Mouse (Mus musculus) neural tube, embryonic 11.5 days (tissue): ENCODE results near the gene Zfp628. TPM values are rescaled to one million over a fixed set of nuclear protein-coding genes. Genes with fewer than 3 reads are reported as not detected.
"Not testable (repeated sequence)": the region's sequence is repeated elsewhere in the genome, so short reads cannot be mapped to it uniquely, and the experiment has no call there.

Experiments used
- ATAC-seq: fragments of 200-750 bp; cut with Nextera tagmentation; 2 replicates; pipeline ENCODE4 v1.8.0; 2017; ENCODE audit warnings: moderate number of reproducible peaks, mild to moderate bottlenecking, moderate TSS enrichment, moderate library complexity; ENCODE audit not compliant: insufficient read depth, low FRiP score, low TSS enrichment
- DNase-seq: peaks from one replicate; pipeline ENCODE4 v3.0.0-alpha.2; 2015; ENCODE audit warnings: low spot score
- H3K27ac ChIP-seq: fragments of 300-500 bp; sonication (generic); 2 replicates; pipeline ENCODE4 v1.5.1; 2014; ENCODE audit warnings: low read depth, mild to moderate bottlenecking, low read length
- H3K27me3 ChIP-seq: fragments of 300-500 bp; sonication (generic); 2 replicates; pipeline ENCODE4 v1.6.1; 2014; ENCODE audit warnings: mild to moderate bottlenecking, low read length, mixed read lengths; ENCODE audit not compliant: control insufficient read depth, insufficient read depth
- H3K36me3 ChIP-seq: fragments of 300-500 bp; sonication (generic); 2 replicates; pipeline ENCODE4 v1.6.1; 2014; ENCODE audit warnings: mild to moderate bottlenecking, low read length, moderate library complexity, mixed read lengths; ENCODE audit not compliant: control insufficient read depth, insufficient read depth
- H3K4me1 ChIP-seq: fragments of 300-500 bp; sonication (generic); 2 replicates; pipeline ENCODE4 v1.6.1; 2014; ENCODE audit warnings: low read length, mixed read lengths; ENCODE audit not compliant: control insufficient read depth, insufficient read depth
- H3K4me2 ChIP-seq: fragments of 300-500 bp; sonication (generic); 2 replicates; pipeline ENCODE4 v1.6.1; 2014; ENCODE audit warnings: low read depth, mild to moderate bottlenecking, moderate library complexity
- H3K4me3 ChIP-seq: fragments of 300-500 bp; sonication (generic); 2 replicates; pipeline ENCODE4 v1.5.1; 2014; ENCODE audit warnings: low read depth, low read length
- H3K9ac ChIP-seq: fragments of 300-500 bp; sonication (generic); 2 replicates; pipeline ENCODE4 v1.6.1; 2014; ENCODE audit warnings: mild to moderate bottlenecking, low read length
- H3K9me3 ChIP-seq: fragments of 300-500 bp; sonication (generic); 2 replicates; pipeline ENCODE4 v1.6.1; 2016; ENCODE audit warnings: low read length; ENCODE audit not compliant: control insufficient read depth
- WGBS: fragments of 180-500 bp; shearing (Covaris S2); extraction: QIAGEN DNeasy Blood & Tissue Kit; methylation state at CpG from one replicate; pipeline ENCODE4 v1.1.7; 2014; 5-methylcytosine and 5-hydroxymethylcytosine counted together
- polyA plus RNA-seq: library from polyadenylated mRNA; unstranded; fragments of >200 nt; fragmentation: Nextera tagmentation; extraction: Ambion mirVana; gene quantifications from 2 replicates; pipeline ENCODE4 v1.2.1, GENCODE M21; 2014

The Zfp628 gene
- polyA plus RNA-seq: 3.5 and 3.8 TPM in 2 replicates

DNA sequence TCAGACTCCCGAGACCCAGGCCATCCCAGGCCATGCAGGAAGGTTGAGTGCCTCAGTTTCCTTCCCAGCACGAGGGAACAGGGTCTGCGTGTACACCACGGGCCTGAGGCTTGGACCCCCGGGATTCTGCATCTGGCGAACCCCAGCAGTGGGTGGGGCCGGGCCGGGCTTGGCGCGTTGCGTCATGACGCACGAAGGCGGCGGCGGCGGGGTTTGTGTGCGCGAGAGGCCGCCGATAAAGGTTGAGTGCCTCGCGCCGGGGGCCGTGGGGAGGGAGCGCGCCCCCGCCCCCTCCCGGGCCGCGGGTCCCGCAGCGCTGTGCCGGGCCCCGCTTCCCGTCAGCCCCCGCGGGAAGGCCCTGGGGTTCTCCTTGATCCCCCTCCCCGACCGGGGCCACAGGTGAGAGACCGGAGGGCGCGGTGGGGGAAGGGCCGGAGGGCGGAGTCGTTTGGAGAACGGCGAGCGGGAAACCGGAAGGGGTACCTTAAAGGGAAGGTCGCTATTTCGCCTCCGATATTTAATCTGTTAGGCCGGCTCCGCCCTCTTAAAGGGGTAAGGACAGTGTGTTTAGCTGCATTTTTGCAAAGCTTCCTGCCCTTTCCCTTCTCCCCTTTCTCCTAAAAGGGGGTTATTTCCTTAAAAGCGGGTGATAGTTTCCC lies at the start of gene Zfp628:
Gene Zfp628, plus strand, starts transcription at position 211 of the 659 bp plus-strand sequence.
- Histone ChIP-seq H3K4me1 (peaks cover 16% of the 10 kb centered on the region), H3K36me3 (peaks cover 14% of the 10 kb centered on the region), H3K9ac (peak within 1 kb of the TSS; percentile 94), H3K4me2 (peak within 1 kb of the TSS; percentile 62), H3K27me3 (no peaks in the 10 kb centered on the region; the same call in 1 of the 2 replicates), H3K9me3 (no peaks in the 10 kb centered on the region), H3K27ac (peak within 1 kb of the TSS; percentile 96), H3K4me3 (peak within 1 kb of the TSS; percentile 74)
- DNase-seq (peak; percentile 93), ATAC-seq (peak; percentile 87)
- WGBS: under 1% methylated on average over 50 of the region's 56 CpGs

DNA sequence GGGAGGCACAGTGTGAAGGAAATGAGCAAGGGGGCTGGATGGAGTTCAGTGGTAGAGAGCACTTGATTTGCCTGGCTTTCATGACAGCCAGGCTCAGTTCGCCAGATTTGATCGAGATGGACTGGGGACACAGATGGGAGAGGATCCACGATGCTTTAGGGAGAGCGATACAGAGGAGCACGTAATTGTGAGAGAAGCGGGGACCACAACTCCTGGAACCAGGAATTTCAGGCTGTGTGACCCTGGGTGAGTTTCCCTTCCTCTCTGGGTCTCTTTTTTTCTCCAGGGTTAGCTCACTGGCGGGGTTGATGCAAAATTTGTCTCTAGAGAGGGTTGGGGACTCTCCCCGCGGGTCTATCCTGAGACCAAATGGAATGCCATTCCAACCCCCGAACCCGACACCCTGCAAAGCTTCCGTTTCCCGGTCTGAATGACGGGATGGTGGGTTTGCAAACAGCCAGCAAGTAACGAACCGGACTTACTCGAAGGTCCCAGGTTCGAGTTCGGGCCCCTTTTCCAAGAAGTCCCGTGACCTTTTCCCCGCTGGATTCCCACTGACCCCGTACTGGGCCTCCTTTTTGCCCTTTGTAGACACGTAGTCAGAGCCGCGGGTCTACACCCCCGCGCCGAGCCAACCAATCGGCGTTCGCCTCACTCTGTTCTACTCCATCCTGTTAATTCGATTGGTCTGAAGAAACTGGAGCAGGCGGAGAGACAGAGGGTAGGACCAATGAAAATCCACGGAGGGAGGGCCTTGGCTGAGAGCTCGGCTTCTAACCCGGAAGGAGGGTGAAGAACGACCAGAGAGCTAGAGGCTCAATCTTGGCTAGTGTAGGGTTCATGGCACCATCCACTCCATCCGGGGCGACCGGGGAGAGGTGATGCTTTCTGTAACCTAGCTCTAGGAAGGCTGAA lies 49.2 kb upstream of the Zfp628 start:
- ATAC-seq (peak; percentile 100), DNase-seq (peak; percentile 96)
- H3K36me3 ChIP-seq: no peaks in the 10 kb centered on the region
- H3K9me3 ChIP-seq: no peaks in the 10 kb centered on the region
- H3K4me1 ChIP-seq: no peaks in the 10 kb centered on the region
- 6% methylated on average over 40 of the region's 40 CpGs for WGBS
- peak overlapping the region; percentile 50 for H3K4me3 ChIP-seq
- H3K27ac ChIP-seq: peak overlapping the region; percentile 66; the same call in 1 of the 2 replicates
- peak overlapping the region; percentile 46 for H3K4me2 ChIP-seq
- peak overlapping the region; percentile 69 for H3K9ac ChIP-seq
- no peaks in the 10 kb centered on the region for H3K27me3 ChIP-seq

DNA sequence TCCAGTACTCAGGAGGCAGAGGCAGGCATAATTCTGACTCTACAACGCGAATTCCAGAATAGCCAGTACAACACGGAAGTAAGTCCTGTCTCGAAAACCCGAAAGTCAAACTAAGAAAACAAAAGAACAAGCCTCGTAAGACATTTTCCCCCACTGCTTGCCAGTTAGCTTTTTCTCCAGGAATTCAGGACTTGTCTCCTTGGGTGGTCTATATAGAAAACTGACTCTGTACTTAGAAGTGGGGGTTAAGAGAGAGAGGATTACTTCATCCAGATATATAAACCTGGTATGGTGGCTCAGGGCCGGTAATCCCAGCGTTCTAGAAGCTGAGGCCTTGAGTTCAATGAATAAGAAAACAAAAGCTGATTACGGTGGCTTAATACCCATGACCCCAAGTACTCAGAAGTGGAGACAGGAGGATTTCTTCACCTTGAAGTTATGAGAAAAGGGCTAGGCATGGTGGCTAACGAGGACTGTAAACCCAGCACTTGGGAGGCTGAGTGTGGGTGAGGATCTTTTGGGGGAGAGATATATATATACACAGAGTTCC lies 48.3 kb upstream of the Zfp628 start:
- no peaks in the 10 kb centered on the region for H3K36me3 ChIP-seq
- 55% methylated on average over 10 of the region's 10 CpGs for WGBS
- H3K4me2 ChIP-seq: peak overlapping the region; percentile 46
- no peak for DNase-seq
- H3K4me3 ChIP-seq: peak overlapping the region; percentile 50
- peak overlapping the region; percentile 69 for H3K9ac ChIP-seq
- H3K4me1 ChIP-seq: no peaks in the 10 kb centered on the region
- no peaks in the 10 kb centered on the region for H3K27me3 ChIP-seq
- ATAC-seq: no peak
- peak overlapping the region; percentile 66; the same call in 1 of the 2 replicates for H3K27ac ChIP-seq
- no peaks in the 10 kb centered on the region for H3K9me3 ChIP-seq

DNA sequence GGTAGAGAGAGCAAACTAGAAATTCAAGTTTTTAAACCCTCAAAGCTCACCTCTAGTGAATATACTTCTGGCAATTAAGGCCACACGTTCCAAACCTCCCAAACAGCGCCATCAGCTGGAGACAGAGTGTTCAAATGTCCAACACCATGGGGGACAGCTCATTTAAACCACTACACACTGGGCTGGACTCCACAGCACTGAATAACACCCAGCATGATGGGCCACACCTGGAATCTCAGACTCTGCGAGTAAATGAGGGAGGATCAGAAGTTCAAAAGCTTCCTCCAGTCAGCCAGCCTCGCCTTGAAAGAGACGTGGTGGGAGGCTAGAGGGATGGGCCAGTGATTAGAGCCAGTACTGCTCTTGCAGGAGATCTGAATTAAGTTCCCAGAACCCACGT lies 44.9 kb upstream of the Zfp628 start, which contains the start of gene Isoc2b:
Gene Isoc2b, minus strand, starts transcription at position 126 of the 400 bp plus-strand sequence.
- 57% methylated on average over 6 of the region's 6 CpGs for WGBS
- no peaks in the 10 kb centered on the region for H3K36me3 ChIP-seq
- ATAC-seq: no peak

DNA sequence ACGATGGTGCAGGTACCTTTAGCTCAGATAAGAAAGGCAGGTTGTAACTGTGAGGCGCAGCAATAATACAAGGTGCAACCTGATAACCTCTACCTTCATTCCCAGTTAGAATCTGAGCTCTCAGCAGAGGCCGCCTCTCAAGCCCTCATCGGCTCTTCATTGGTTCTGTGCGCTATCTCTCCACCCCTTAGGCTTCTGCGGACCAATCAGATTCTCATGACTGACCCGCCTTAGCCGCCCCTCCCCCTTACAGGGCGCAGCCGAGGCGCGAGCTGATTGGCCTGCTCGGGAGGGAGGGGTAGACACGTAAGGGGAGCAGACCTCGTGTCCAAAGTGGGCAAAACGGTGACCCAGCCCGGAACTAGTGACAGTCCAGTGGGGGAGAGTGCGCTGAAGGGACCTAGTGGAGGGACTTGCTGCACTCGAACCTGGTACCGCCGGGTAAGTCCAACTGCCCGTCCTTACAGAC lies 38.2 kb upstream of the Zfp628 start, which contains the start of gene Isoc2a:
Gene Isoc2a, plus strand, starts transcription at position 401 of the 469 bp plus-strand sequence.
- DNase-seq: peak; percentile 94
- peak within 1 kb of the TSS; percentile 44 for H3K4me3 ChIP-seq
- ATAC-seq: peak; percentile 100
- peak within 1 kb of the TSS; percentile 86 for H3K4me2 ChIP-seq
- H3K36me3 ChIP-seq: no peaks in the 10 kb centered on the region
- under 1% methylated on average over 22 of the region's 22 CpGs for WGBS
- no peak within 1 kb of the TSS for H3K27ac ChIP-seq
- H3K9me3 ChIP-seq: no peaks in the 10 kb centered on the region
- H3K27me3 ChIP-seq: no peaks in the 10 kb centered on the region
- H3K4me1 ChIP-seq: peaks cover 5% of the 10 kb centered on the region; the same call in 1 of the 2 replicates
- H3K9ac ChIP-seq: peak within 1 kb of the TSS; percentile 55

More for the DNA sequence above, 44.9 kb upstream of the Zfp628 start, which contains the start of gene Isoc2b:
- Histone ChIP-seq H3K27ac (no peak within 1 kb of the TSS), H3K9ac (no peak within 1 kb of the TSS), H3K27me3 (no peaks in the 10 kb centered on the region), H3K4me1 (no peaks in the 10 kb centered on the region), H3K9me3 (no peaks in the 10 kb centered on the region), H3K4me3 (no peak within 1 kb of the TSS), H3K4me2 (no peak within 1 kb of the TSS)
- no peak for DNase-seq

DNA sequence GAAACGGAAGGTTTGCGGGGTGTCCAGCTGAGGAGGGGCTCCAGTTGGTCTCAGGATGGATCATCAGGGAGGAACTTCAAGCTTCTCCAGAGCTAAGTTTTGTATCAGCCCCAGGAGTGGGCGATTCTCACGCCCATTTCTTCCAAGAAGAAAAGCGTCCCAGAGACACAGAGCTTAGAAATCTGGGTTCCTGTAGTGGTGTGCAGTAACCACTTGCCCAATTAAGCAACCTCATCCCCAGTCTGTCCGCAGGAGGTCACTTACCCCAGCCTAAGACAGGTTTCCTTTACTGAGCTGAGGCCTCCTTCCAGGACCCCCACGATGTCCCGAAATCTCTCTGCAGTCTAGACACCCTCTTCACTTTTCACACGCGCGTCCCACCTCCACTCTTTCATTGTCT lies 37.8 kb upstream of the Zfp628 start:
- Histone ChIP-seq H3K4me3 (peak overlapping the region; percentile 44), H3K4me1 (peaks cover 5% of the 10 kb centered on the region; the same call in 1 of the 2 replicates), H3K27me3 (no peaks in the 10 kb centered on the region), H3K27ac (no peak overlapping the region), H3K9me3 (no peaks in the 10 kb centered on the region), H3K4me2 (peak overlapping the region; percentile 86), H3K9ac (peak overlapping the region; percentile 55), H3K36me3 (no peaks in the 10 kb centered on the region)
- DNase-seq (no peak), ATAC-seq (peak; percentile 17; the same call in 1 of the 2 replicates)
- WGBS: 8% methylated on average over 11 of the region's 11 CpGs

DNA sequence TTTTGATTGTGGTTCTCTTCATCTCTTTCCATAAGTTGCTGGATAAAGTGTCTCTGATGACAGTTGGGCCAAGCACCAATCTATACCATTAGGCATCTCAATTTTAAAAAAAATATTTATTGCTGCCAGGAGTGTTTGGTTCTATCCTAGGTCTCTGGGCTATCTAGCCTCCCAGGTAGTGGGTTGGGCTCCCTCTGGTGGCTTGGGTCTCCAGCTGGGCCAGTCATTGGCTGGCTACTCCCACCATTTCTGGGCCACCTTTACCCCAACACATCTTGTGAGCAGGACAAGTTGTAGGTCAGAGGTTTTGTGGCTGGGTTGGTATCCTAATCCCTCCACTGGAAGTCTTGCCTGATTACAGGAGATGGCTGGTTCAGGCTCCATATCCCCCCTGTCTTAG lies 36.8 kb upstream of the Zfp628 start:
- no peak for DNase-seq
- Histone ChIP-seq H3K27ac (no peak overlapping the region), H3K4me1 (peaks cover 5% of the 10 kb centered on the region; the same call in 1 of the 2 replicates), H3K36me3 (no peaks in the 10 kb centered on the region), H3K4me3 (no peak overlapping the region), H3K4me2 (no peak overlapping the region), H3K9ac (no peak overlapping the region), H3K9me3 (no peaks in the 10 kb centered on the region), H3K27me3 (no peaks in the 10 kb centered on the region)
- ATAC-seq: no peak

DNA sequence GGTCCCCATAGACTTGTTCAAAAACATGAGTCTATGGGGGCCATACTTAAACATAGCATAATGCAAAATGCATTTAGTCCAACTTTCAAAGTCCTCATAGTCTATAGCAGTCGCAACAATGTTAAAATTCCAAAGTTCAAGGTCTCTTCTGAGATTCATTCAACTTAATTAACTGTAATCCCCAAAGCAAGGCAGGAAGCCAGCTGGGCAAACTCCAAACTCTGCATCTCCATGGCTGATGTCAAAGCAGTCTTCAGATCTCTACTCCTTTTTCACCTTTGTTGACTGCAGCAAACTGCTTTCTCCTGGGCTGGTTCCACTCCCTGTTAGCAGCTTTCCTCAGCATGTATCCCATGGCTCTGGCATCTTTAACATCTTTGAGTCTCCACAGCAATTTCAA lies 36.0 kb upstream of the Zfp628 start:
- WGBS: 96% methylated on average over 1 of the region's 1 CpGs
- not testable (repeated sequence) for ATAC-seq, H3K9ac ChIP-seq, H3K4me1 ChIP-seq, H3K27me3 ChIP-seq, H3K9me3 ChIP-seq, DNase-seq, H3K36me3 ChIP-seq, H3K4me3 ChIP-seq, H3K4me2 ChIP-seq, H3K27ac ChIP-seq
